Mouse (Mus musculus): Measurements from ENCODE around the gene Nedd8.

GRCm38 (mm10) chr14:55714893-55715292 is 43.0 kb upstream of the Nedd8 start:
- TF ChIP-seq CTCF (IDR thresholded peaks at IDR 0.05; ENCODE audit: low read depth, low read length) (no peak), POLR2A (IDR thresholded peaks at IDR 0.05; ENCODE audit: borderline replicate concordance, low read depth, low read length) (no peak)
